Mouse (Mus musculus) intestine, embryonic 15.5 days (tissue): ENCODE measurements at regions not wholly inside any gene's neighbourhood (a gene's known extent, or its start where the extent isn't known, plus 50 kb on each side); places are given as distances from the start of the nearest gene placed in this dataset.

Experiments used
- ATAC-seq: fragments of 200-750 bp; cut with Nextera tagmentation; 2 replicates; pipeline ENCODE4 v1.8.0; 2017; ENCODE audit warnings: moderate TSS enrichment, moderate library complexity
- H3K27ac ChIP-seq: fragments of 300-500 bp; sonication (generic); 2 replicates; pipeline ENCODE4 v1.5.1; 2015; ENCODE audit warnings: mild to moderate bottlenecking, inconsistent platforms
- H3K27me3 ChIP-seq: fragments of 300-500 bp; sonication (generic); replicated peaks from 2 replicates; pipeline ENCODE4 v1.6.1; 2015; ENCODE audit warnings: inconsistent platforms
- H3K36me3 ChIP-seq: fragments of 300-500 bp; sonication (generic); 2 replicates; pipeline ENCODE4 v1.6.1; 2015; ENCODE audit warnings: inconsistent platforms
- H3K4me1 ChIP-seq: fragments of 300-500 bp; sonication (generic); replicated peaks from 2 replicates; pipeline ENCODE4 v1.6.1; 2015; ENCODE audit warnings: inconsistent platforms
- H3K4me2 ChIP-seq: fragments of 300-500 bp; sonication (generic); replicated peaks from 2 replicates; pipeline ENCODE4 v1.6.1; 2015; ENCODE audit warnings: mild to moderate bottlenecking, inconsistent platforms
- H3K4me3 ChIP-seq: fragments of 300-500 bp; sonication (generic); replicated peaks from 2 replicates; pipeline ENCODE4 v1.5.1; 2015; ENCODE audit warnings: inconsistent platforms
- H3K9ac ChIP-seq: fragments of 300-500 bp; sonication (generic); 2 replicates; pipeline ENCODE4 v1.6.1; 2015; ENCODE audit warnings: inconsistent platforms
- H3K9me3 ChIP-seq: fragments of 300-500 bp; sonication (generic); 2 replicates; pipeline ENCODE4 v1.6.1; 2016; ENCODE audit warnings: inconsistent platforms
- WGBS: fragments of 180-500 bp; shearing (Covaris S2); methylation state at CpG from one replicate; pipeline ENCODE4 v1.1.7; 2015; 5-methylcytosine and 5-hydroxymethylcytosine counted together

- no peaks in the 10 kb centered on the region for H3K4me1 ChIP-seq
- H3K4me3 ChIP-seq, result no peak overlapping the region
- no peaks in the 10 kb centered on the region for H3K9me3 ChIP-seq
- no peak overlapping the region for H3K27ac ChIP-seq
- no peaks in the 10 kb centered on the region for H3K36me3 ChIP-seq
- H3K9ac ChIP-seq, result no peak overlapping the region
- no peaks in the 10 kb centered on the region for H3K27me3 ChIP-seq
- no peak overlapping the region for H3K4me2 ChIP-seq
- WGBS, result 92% methylated on average over 10 of the region's 10 CpGs
- ATAC-seq, result no peak
Measured at GRCm38 (mm10) chr10:118618766-118619600, 178.1 kb downstream of the Ifng start.

- no peaks in the 10 kb centered on the region for H3K27me3 ChIP-seq
- no peak overlapping the region for H3K27ac ChIP-seq
- H3K9ac ChIP-seq, result no peak overlapping the region
- H3K36me3 ChIP-seq, result no peaks in the 10 kb centered on the region
- H3K9me3 ChIP-seq, result no peaks in the 10 kb centered on the region
- H3K4me1 ChIP-seq, result no peaks in the 10 kb centered on the region
- H3K4me3 ChIP-seq, result no peak overlapping the region
- H3K4me2 ChIP-seq, result no peak overlapping the region
- no peak for ATAC-seq
- 90% methylated on average over 1 of the region's 1 CpGs for WGBS
Measured at GRCm38 (mm10) chr10:118619601-118620000, 178.8 kb downstream of the Ifng start.

GRCm38 (mm10) chr10:118620611-118621010 is 179.8 kb downstream of the Ifng start:
- Histone ChIP-seq H3K36me3 (no peaks in the 10 kb centered on the region), H3K9ac (no peak overlapping the region), H3K27ac (no peak overlapping the region), H3K4me3 (no peak overlapping the region), H3K9me3 (no peaks in the 10 kb centered on the region), H3K27me3 (no peaks in the 10 kb centered on the region), H3K4me1 (no peaks in the 10 kb centered on the region), H3K4me2 (no peak overlapping the region)
- no peak for ATAC-seq

- Histone ChIP-seq H3K9me3 (no peaks in the 10 kb centered on the region), H3K27ac (no peak overlapping the region), H3K27me3 (no peaks in the 10 kb centered on the region), H3K4me3 (no peak overlapping the region), H3K36me3 (no peaks in the 10 kb centered on the region), H3K4me2 (no peak overlapping the region), H3K9ac (no peak overlapping the region), H3K4me1 (no peaks in the 10 kb centered on the region)
- no peak for ATAC-seq
- WGBS, result 78% methylated on average over 4 of the region's 4 CpGs
Measured at GRCm38 (mm10) chr10:118621546-118621945, 180.7 kb downstream of the Ifng start.

- Histone ChIP-seq H3K9me3 (no peaks in the 10 kb centered on the region), H3K4me2 (no peak overlapping the region), H3K27ac (no peak overlapping the region), H3K4me3 (no peak overlapping the region), H3K4me1 (no peaks in the 10 kb centered on the region), H3K9ac (no peak overlapping the region), H3K36me3 (no peaks in the 10 kb centered on the region), H3K27me3 (no peaks in the 10 kb centered on the region)
- 76% methylated on average over 6 of the region's 6 CpGs for WGBS
- ATAC-seq, result no peak
Measured at GRCm38 (mm10) chr10:118622131-118622530, 181.3 kb downstream of the Ifng start.

- no peaks in the 10 kb centered on the region for H3K4me1 ChIP-seq
- H3K27ac ChIP-seq, result no peak overlapping the region
- no peaks in the 10 kb centered on the region for H3K36me3 ChIP-seq
- no peaks in the 10 kb centered on the region for H3K9me3 ChIP-seq
- H3K27me3 ChIP-seq, result no peaks in the 10 kb centered on the region
- no peak overlapping the region for H3K4me2 ChIP-seq
- H3K9ac ChIP-seq, result no peak overlapping the region
- H3K4me3 ChIP-seq, result no peak overlapping the region
- no peak for ATAC-seq
- 86% methylated on average over 2 of the region's 2 CpGs for WGBS
Measured at GRCm38 (mm10) chr10:118622916-118623315, 182.1 kb downstream of the Ifng start.

GRCm38 (mm10) chr10:118624368-118624767 is 183.5 kb downstream of the Ifng start:
- Histone ChIP-seq H3K4me3 (no peak overlapping the region), H3K27ac (no peak overlapping the region), H3K27me3 (no peaks in the 10 kb centered on the region), H3K36me3 (no peaks in the 10 kb centered on the region), H3K4me1 (no peaks in the 10 kb centered on the region), H3K9me3 (no peaks in the 10 kb centered on the region), H3K9ac (no peak overlapping the region), H3K4me2 (no peak overlapping the region)
- 82% methylated on average over 7 of the region's 7 CpGs for WGBS
- ATAC-seq, result no peak

GRCm38 (mm10) chr10:118628000-118628399 is 187.2 kb downstream of the Ifng start:
- WGBS, result 90% methylated on average over 6 of the region's 6 CpGs
- H3K4me1 ChIP-seq, result no peaks in the 10 kb centered on the region

GRCm38 (mm10) chr10:118629360-118630040 is 188.7 kb downstream of the Ifng start:
- Histone ChIP-seq H3K9ac (no peak overlapping the region), H3K4me1 (no peaks in the 10 kb centered on the region), H3K4me3 (no peak overlapping the region), H3K4me2 (no peak overlapping the region), H3K36me3 (no peaks in the 10 kb centered on the region), H3K27ac (no peak overlapping the region), H3K27me3 (no peaks in the 10 kb centered on the region), H3K9me3 (no peaks in the 10 kb centered on the region)
- WGBS, result 88% methylated on average over 22 of the region's 22 CpGs
- ATAC-seq, result no peak

More at GRCm38 (mm10) chr10:118628000-118628399, 187.2 kb downstream of the Ifng start:
- Histone ChIP-seq H3K9ac (no peak overlapping the region), H3K4me3 (no peak overlapping the region), H3K36me3 (no peaks in the 10 kb centered on the region), H3K4me2 (no peak overlapping the region), H3K27ac (no peak overlapping the region), H3K27me3 (no peaks in the 10 kb centered on the region), H3K9me3 (no peaks in the 10 kb centered on the region)
- ATAC-seq, result no peak

GRCm38 (mm10) chr10:118631786-118632185 is 190.9 kb downstream of the Ifng start:
- WGBS, result 55% methylated on average over 1 of the region's 1 CpGs
- ATAC-seq, result peak; percentile 55
- Histone ChIP-seq H3K4me3 (no peak overlapping the region), H3K36me3 (no peaks in the 10 kb centered on the region), H3K27me3 (no peaks in the 10 kb centered on the region), H3K9me3 (no peaks in the 10 kb centered on the region), H3K4me1 (no peaks in the 10 kb centered on the region), H3K4me2 (no peak overlapping the region), H3K9ac (no peak overlapping the region), H3K27ac (no peak overlapping the region)

- 57% methylated on average over 5 of the region's 5 CpGs for WGBS
- Histone ChIP-seq H3K4me1 (no peaks in the 10 kb centered on the region), H3K27ac (no peak overlapping the region), H3K9me3 (no peaks in the 10 kb centered on the region), H3K4me2 (no peak overlapping the region), H3K27me3 (no peaks in the 10 kb centered on the region), H3K36me3 (no peaks in the 10 kb centered on the region), H3K4me3 (no peak overlapping the region), H3K9ac (no peak overlapping the region)
- ATAC-seq, result peak; percentile 82
Measured at GRCm38 (mm10) chr10:118632187-118632586, 191.3 kb downstream of the Ifng start.

GRCm38 (mm10) chr10:118633429-118633828 is 192.6 kb downstream of the Ifng start:
- Histone ChIP-seq H3K4me2 (no peak overlapping the region), H3K36me3 (no peaks in the 10 kb centered on the region), H3K9ac (no peak overlapping the region), H3K9me3 (no peaks in the 10 kb centered on the region), H3K27me3 (no peaks in the 10 kb centered on the region), H3K4me3 (no peak overlapping the region), H3K4me1 (no peaks in the 10 kb centered on the region), H3K27ac (no peak overlapping the region)
- 33% methylated on average over 7 of the region's 7 CpGs for WGBS
- ATAC-seq, result peak; percentile 80

GRCm38 (mm10) chr10:118639097-118639496 is 198.3 kb downstream of the Ifng start:
- Histone ChIP-seq H3K27ac (no peak overlapping the region), H3K4me2 (no peak overlapping the region), H3K9ac (no peak overlapping the region), H3K4me1 (peaks cover 7% of the 10 kb centered on the region; the same call in 1 of the 2 replicates), H3K27me3 (no peaks in the 10 kb centered on the region), H3K9me3 (no peaks in the 10 kb centered on the region), H3K4me3 (no peak overlapping the region), H3K36me3 (no peaks in the 10 kb centered on the region)
- no peak for ATAC-seq
- 83% methylated on average over 4 of the region's 4 CpGs for WGBS
